Mouse (Mus musculus) kidney, adult 2 months (tissue): ENCODE results near the gene Stkld1.

Source experiments
- CTCF ChIP-seq: fragments of 200-500 bp; conservative IDR thresholded peaks from 2 replicates; pipeline ENCODE4 v1.5.1; 2011; ENCODE audit warnings: low read depth, mild to moderate bottlenecking, control low read depth, low read length, moderate library complexity, mixed read lengths; ENCODE audit not compliant: insufficient read depth, insufficient read length
- POLR2A ChIP-seq: fragments of 200-500 bp; IDR thresholded peaks from one replicate; pipeline ENCODE4 v1.6.1; 2011; ENCODE audit warnings: low read depth, low read length, control low read depth

DNA sequence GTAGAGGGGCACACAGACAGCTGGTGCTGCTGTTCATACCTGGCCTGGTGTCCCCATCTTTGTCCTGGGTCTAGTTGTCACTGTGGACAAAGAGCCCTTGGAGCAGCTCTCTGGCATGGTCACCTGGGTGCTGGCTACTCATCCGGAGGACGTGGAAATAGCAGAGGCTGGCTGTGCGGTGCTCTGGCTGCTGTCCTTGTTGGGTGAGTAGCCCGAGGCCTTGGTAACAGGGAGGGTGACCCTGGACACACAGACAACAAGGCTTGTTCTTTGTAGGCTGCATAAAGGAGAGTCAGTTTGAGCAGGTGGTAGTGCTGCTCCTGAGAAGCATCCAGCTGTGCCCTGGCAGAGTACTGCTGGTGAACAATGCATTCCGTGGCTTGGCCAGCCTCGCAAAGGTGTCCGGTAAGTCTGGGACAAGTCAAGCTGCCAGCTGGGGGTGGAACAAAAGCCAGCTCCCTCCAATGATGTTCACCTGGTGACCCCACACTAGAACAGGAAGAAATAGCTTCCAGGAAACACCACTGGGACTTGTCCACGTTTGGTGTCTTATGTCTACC is 17.6 kb downstream of the Stkld1 start:
- TF ChIP-seq POLR2A (no peak), CTCF (no peak)
